Comparison of ENCODE assay signal across 9 mouse cellular contexts in the genomic region with DNA sequence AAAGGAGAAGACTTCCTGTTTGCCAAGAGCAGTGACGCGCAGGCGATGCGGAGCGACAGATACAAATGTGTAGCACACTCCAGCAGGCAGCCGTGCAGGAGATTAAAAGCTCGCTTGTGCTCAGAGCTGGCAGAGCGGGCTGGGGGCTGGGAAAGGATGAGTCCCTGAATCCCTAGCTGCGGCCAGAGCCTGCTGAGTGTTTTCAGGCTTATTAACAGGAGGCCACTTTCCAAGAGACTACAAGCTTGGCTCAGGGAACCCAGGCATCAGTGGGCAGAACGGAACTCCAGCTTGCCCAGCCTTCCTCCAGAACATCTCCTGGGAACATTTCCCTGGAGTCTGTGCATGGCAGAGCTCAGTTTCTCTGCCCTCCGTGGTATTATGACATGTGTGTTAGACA. TPM values are rescaled to one million over a fixed set of nuclear protein-coding genes. Genes with fewer than 3 reads are reported as not detected.
A peak's percentile ranks its signal among the peaks of the same experiment; 100 is the strongest.
DNase-seq lines count a peak whose midpoint lies in the region; ATAC-seq and TF ChIP-seq lines count a peak whose summit lies in the region.
"Had no signal": no experiment of that assay in that cellular context is flagged by ENCODE, and none has a peak within 500 bp of the region (broad histone marks: within the 10 kb centered on the region; RNA-seq: fewer than 3 reads in every experiment).

No protein-coding gene starts in this region.

- H3K9me3 ChIP-seq in megakaryocyte, embryonic 14.5 days = no peaks in the 10 kb centered on the region
- H3K9me3 ChIP-seq in hindbrain, postnatal 0 days (ENCODE audit: low read length) = no peaks in the 10 kb centered on the region
- H3K9me3 ChIP-seq in neural tube, embryonic 14.5 days (ENCODE audit: control insufficient read depth, low read length) = no peaks in the 10 kb centered on the region

- no peak for ATAC-seq in megakaryocyte, adult 5-6 weeks (ENCODE audit: poor library complexity, severe bottlenecking)
- ATAC-seq in hindbrain, postnatal 0 days = peak; percentile 91
- ATAC-seq in neural tube, embryonic 14.5 days (ENCODE audit: low read depth) = peak; percentile 66; the same call in 1 of the 2 replicates
- ATAC-seq in megakaryocyte-erythroid progenitor cell, adult 5-6 weeks (replicated peaks; ENCODE audit: low FRiP score, low TSS enrichment, poor library complexity, severe bottlenecking) = no peak

- peak overlapping the region; percentile 18 for H3K4me3 ChIP-seq in megakaryocyte, embryonic 14.5 days (replicated peaks)
- H3K4me3 ChIP-seq in hindbrain, postnatal 0 days (ENCODE audit: low read length) = no peak overlapping the region
- no peak overlapping the region for H3K4me3 ChIP-seq in neural tube, embryonic 14.5 days (ENCODE audit: low read depth, low read length)

- peak overlapping the region; percentile 4; the same call in 1 of the 2 replicates for H3K4me2 ChIP-seq in hindbrain, postnatal 0 days (ENCODE audit: low read depth, low read length)
- no peak overlapping the region for H3K4me2 ChIP-seq in neural tube, embryonic 14.5 days (ENCODE audit: low read depth, low read length)

- no peak for TF ChIP-seq CTCF in hindbrain, postnatal 0 days (IDR thresholded peaks at IDR 0.05; ENCODE audit: low read depth)

- DNase-seq in adrenal gland, postnatal 14 days = peak; percentile 45
- no peak for DNase-seq in adrenal gland, postnatal 10 days
- DNase-seq in hindbrain, postnatal 0 days (ENCODE audit: low spot score) = peak; percentile 92
- DNase-seq in thymus, adult 18-20 months = no peak

- 6% methylated on average over 11 of the region's 11 CpGs for WGBS in hindbrain, postnatal 0 days
- WGBS in neural tube, embryonic 14.5 days = 26% methylated on average over 11 of the region's 11 CpGs

- no peak overlapping the region for H3K9ac ChIP-seq in hindbrain, postnatal 0 days (replicated peaks; ENCODE audit: low read length)
- H3K9ac ChIP-seq in neural tube, embryonic 14.5 days (replicated peaks; ENCODE audit: low read depth, low read length) = no peak overlapping the region

- H3K36me3 ChIP-seq in megakaryocyte, embryonic 14.5 days (replicated peaks; ENCODE audit: low read length) = no peaks in the 10 kb centered on the region
- no peaks in the 10 kb centered on the region for H3K36me3 ChIP-seq in hindbrain, postnatal 0 days (ENCODE audit: insufficient read depth, low read length)
- H3K36me3 ChIP-seq in neural tube, embryonic 14.5 days (ENCODE audit: control insufficient read depth, insufficient read depth, low read length) = no peaks in the 10 kb centered on the region

- H3K27me3 ChIP-seq in megakaryocyte, embryonic 14.5 days (replicated peaks) = peaks cover 4% of the 10 kb centered on the region
- H3K27me3 ChIP-seq in hindbrain, postnatal 0 days (ENCODE audit: insufficient read depth, low read length) = no peaks in the 10 kb centered on the region
- no peaks in the 10 kb centered on the region for H3K27me3 ChIP-seq in neural tube, embryonic 14.5 days (ENCODE audit: control insufficient read depth, insufficient read depth, low read length)

- H3K27ac ChIP-seq in hindbrain, postnatal 0 days = peak overlapping the region; percentile 37; the same call in 1 of the 2 replicates
- no peak overlapping the region for H3K27ac ChIP-seq in neural tube, embryonic 14.5 days (ENCODE audit: low read depth, low read length)

- H3K4me1 ChIP-seq in megakaryocyte, embryonic 14.5 days = peaks cover 51% of the 10 kb centered on the region
- H3K4me1 ChIP-seq in hindbrain, postnatal 0 days (ENCODE audit: insufficient read depth, low read length) = peaks cover 32% of the 10 kb centered on the region
- peaks cover 16% of the 10 kb centered on the region; the same call in 1 of the 2 replicates for H3K4me1 ChIP-seq in neural tube, embryonic 14.5 days (ENCODE audit: control insufficient read depth, insufficient read depth, low read length)

RNA-seq across cellular contexts. Expression of gene Fam163a, which starts 25.0 kb away (rescaled TPM):
- 11.0 and 12.2 TPM in 2 replicates for total RNA-seq in adrenal gland, postnatal 14 days (2021)
- total RNA-seq in adrenal gland, postnatal 10 days (2021) = 10 to 100 TPM; 10.4 to 14.3 TPM
- 0.56 and 0.87 TPM in 2 replicates for polyA plus RNA-seq in megakaryocyte, embryonic 14.5 days (2012; ENCODE audit: insufficient read depth, low replicate concordance)
- total RNA-seq in megakaryocyte, adult 5-6 weeks (2015) = not detected in 2 replicates
- total RNA-seq in megakaryocyte, adult 5-6 weeks (2017) = not detected in 2 replicates
- 3.7 and 5.2 TPM in 2 replicates for total RNA-seq in hindbrain, postnatal 0 days (2014; rRNA removed)
- 3.4 and 3.5 TPM in 2 replicates for polyA plus RNA-seq in hindbrain, postnatal 0 days (2015; fragmentation: Nextera tagmentation; extraction: Ambion mirVana)
- 4.9 and 5.0 TPM in 2 replicates for polyA plus RNA-seq in neural tube, embryonic 14.5 days (2014; fragmentation: Nextera tagmentation; extraction: Ambion mirVana)
- total RNA-seq in megakaryocyte-erythroid progenitor cell, adult 5-6 weeks (2014; fragmentation: Nextera tagmentation) = not detected in 2 replicates
- total RNA-seq in megakaryocyte-erythroid progenitor cell, adult 5-6 weeks (2017) = 0.30 TPM in 1 of 2 replicates, not detected in the other
- total RNA-seq: hematopoietic stem cell, adult 5-6 weeks had no signal

Comparison
In these comparisons a context has a peak if more than half of its experiments do, and no peak if none do; other contexts are left out.
1. DNase-seq: peak in adrenal gland, postnatal 14 days (single experiment) and hindbrain, postnatal 0 days (single experiment); none in adrenal gland, postnatal 10 days (single experiment) and thymus, adult 18-20 months (0 of 2).
2. ATAC-seq: peak in hindbrain, postnatal 0 days (single experiment) and neural tube, embryonic 14.5 days (single experiment); none in megakaryocyte, adult 5-6 weeks (single experiment) and megakaryocyte-erythroid progenitor cell, adult 5-6 weeks (single experiment).